Mouse (Mus musculus) CH12.LX (cell line): ENCODE measurements around the gene Pcgf6. TPM values are rescaled to one million over a fixed set of nuclear protein-coding genes. Genes with fewer than 3 reads are reported as not detected.

Experiments
- DNase-seq: peaks from one replicate; pipeline ENCODE4 v3.0.0-alpha.2; 2013; ENCODE audit errors: extremely low read depth
- H3K27ac ChIP-seq: 2 replicates; pipeline ENCODE4 v1.5.1; 2012; ENCODE audit warnings: low read depth, mild to moderate bottlenecking, control low read depth, moderate library complexity; ENCODE audit not compliant: insufficient read depth
- H3K27me3 ChIP-seq: replicated peaks from 2 replicates; pipeline ENCODE3; 2012; ENCODE audit warnings: inconsistent platforms
- H3K36me3 ChIP-seq, 2 experiments: replicated peaks in 1 of 2; 2 replicates each; pipeline versions ENCODE3 to v1.6.1; 2012; ENCODE audit warnings: inconsistent platforms in 1 of 2, low read length in 1 of 2, mild to moderate bottlenecking in 1 of 2, mixed read lengths in 1 of 2, moderate library complexity in 1 of 2; ENCODE audit not compliant: control insufficient read depth in 1 of 2, insufficient read depth in 1 of 2
- H3K4me1 ChIP-seq, 2 experiments: 2 replicates each; pipeline ENCODE4 v1.6.1; 2012; ENCODE audit warnings: inconsistent platforms in 1 of 2, moderate library complexity in 1 of 2; ENCODE audit not compliant: insufficient read depth in 2 of 2, control insufficient read depth in 1 of 2
- H3K4me2 ChIP-seq: 2 replicates; pipeline ENCODE4 v1.6.1; 2012; ENCODE audit warnings: low read depth, mild to moderate bottlenecking, control low read depth; ENCODE audit not compliant: poor library complexity, insufficient read depth, severe bottlenecking
- H3K4me3 ChIP-seq, 3 experiments: fragments of 150-350 bp in 1 of 3; sonication (generic) in 1 of 3; replicated peaks in 1 of 3; 2 replicates each; pipeline versions ENCODE3 to v1.5.1; 2011 to 2012; ENCODE audit warnings: low read depth in 2 of 3, low read length in 2 of 3, mild to moderate bottlenecking in 2 of 3, moderate library complexity in 2 of 3, control low read depth in 1 of 3, improper control_type of control experiment in 1 of 3, inconsistent platforms in 1 of 3, mixed read lengths in 1 of 3; ENCODE audit not compliant: poor library complexity in 1 of 3
- H3K79me2 ChIP-seq: replicated peaks from 2 replicates; pipeline ENCODE4 v1.6.1; 2012; ENCODE audit warnings: mild to moderate bottlenecking, moderate library complexity; ENCODE audit not compliant: control insufficient read depth, poor library complexity, insufficient read depth, severe bottlenecking; ENCODE audit errors: extremely low read depth
- H3K9ac ChIP-seq: 2 replicates; pipeline ENCODE4 v1.6.1; 2012; ENCODE audit warnings: low read depth, mild to moderate bottlenecking, control low read depth, moderate library complexity; ENCODE audit not compliant: insufficient read depth
- H3K9me3 ChIP-seq: replicated peaks from 2 replicates; pipeline ENCODE3; 2012; ENCODE audit warnings: low read length, inconsistent platforms, mixed read lengths
- BHLHE40 ChIP-seq: IDR thresholded peaks from 2 replicates; pipeline ENCODE4 v1.6.1; 2011; ENCODE audit warnings: mild to moderate bottlenecking, low read depth, low read length, improper control_type of control experiment
- CHD1 ChIP-seq: IDR thresholded peaks from 2 replicates; pipeline ENCODE4 v1.6.1; 2012; ENCODE audit warnings: low read depth, low read length, improper control_type of control experiment, inconsistent platforms
- CTCF ChIP-seq, 2 experiments: IDR thresholded peaks in 1 of 2; conservative IDR thresholded peaks in 1 of 2; 2 replicates each; pipeline ENCODE4 v1.5.1; 2011 to 2012; ENCODE audit warnings: low read depth in 2 of 2, low read length in 2 of 2, improper control_type of control experiment in 1 of 2, inconsistent platforms in 1 of 2, mild to moderate bottlenecking in 1 of 2, moderate library complexity in 1 of 2
- E2F4 ChIP-seq: IDR thresholded peaks from 2 replicates; pipeline ENCODE4 v1.6.1; 2011; ENCODE audit warnings: low read depth, low read length, improper control_type of control experiment; ENCODE audit not compliant: insufficient replicate concordance
- ELF1 ChIP-seq: IDR thresholded peaks from 2 replicates; pipeline ENCODE4 v1.6.1; 2014; ENCODE audit warnings: low read depth, mild to moderate bottlenecking, inconsistent platforms, low read length, improper control_type of control experiment
- EP300 ChIP-seq: IDR thresholded peaks from 2 replicates; pipeline ENCODE4 v1.6.1; 2011; ENCODE audit warnings: low read length, improper control_type of control experiment
- HCFC1 ChIP-seq: IDR thresholded peaks from 2 replicates; pipeline ENCODE4 v1.6.1; 2012; ENCODE audit warnings: low read depth, mild to moderate bottlenecking, inconsistent platforms, low read length, improper control_type of control experiment
- JUND ChIP-seq: conservative IDR thresholded peaks from 2 replicates; pipeline ENCODE4 v1.6.1; 2011; ENCODE audit warnings: low read depth, low read length, improper control_type of control experiment
- KAT2A ChIP-seq: IDR thresholded peaks from 2 replicates; pipeline ENCODE4 v1.6.1; 2012; ENCODE audit warnings: low read length, improper control_type of control experiment, inconsistent platforms; ENCODE audit not compliant: insufficient replicate concordance
- MAZ ChIP-seq: IDR thresholded peaks from 2 replicates; pipeline ENCODE4 v1.6.1; 2012; ENCODE audit warnings: low read depth, mild to moderate bottlenecking, inconsistent platforms, low read length, improper control_type of control experiment, moderate library complexity
- MEF2A ChIP-seq: IDR thresholded peaks from 2 replicates; pipeline ENCODE4 v1.6.1; 2014; ENCODE audit warnings: low read depth, mild to moderate bottlenecking, inconsistent platforms, low read length, improper control_type of control experiment, borderline replicate concordance
- MYC ChIP-seq: IDR thresholded peaks from 2 replicates; pipeline ENCODE4 v1.6.1; 2011; ENCODE audit warnings: low read depth, mild to moderate bottlenecking, improper control_type of control experiment, low read length
- NELFE ChIP-seq: IDR thresholded peaks from 2 replicates; pipeline ENCODE4 v1.6.1; 2011; ENCODE audit warnings: low read depth, low read length, improper control_type of control experiment
- PAX5 ChIP-seq: IDR thresholded peaks from 2 replicates; pipeline ENCODE4 v1.6.1; 2012; ENCODE audit warnings: low read length, inconsistent platforms, mixed read lengths
- POLR2A ChIP-seq: IDR thresholded peaks from 2 replicates; pipeline ENCODE4 v1.6.1; 2011; ENCODE audit warnings: low read depth, mild to moderate bottlenecking, improper control_type of control experiment, low read length
- RAD21 ChIP-seq: IDR thresholded peaks from 2 replicates; pipeline ENCODE4 v1.6.1; 2011; ENCODE audit warnings: low read depth, mild to moderate bottlenecking, low read length, improper control_type of control experiment, moderate library complexity
- SIN3A ChIP-seq: IDR thresholded peaks from 2 replicates; pipeline ENCODE4 v1.6.1; 2012; ENCODE audit warnings: low read length, improper control_type of control experiment, inconsistent platforms
- SMC3 ChIP-seq: IDR thresholded peaks from 2 replicates; pipeline ENCODE4 v1.6.1; 2011; ENCODE audit warnings: low read depth, low read length, improper control_type of control experiment
- TBP ChIP-seq: conservative IDR thresholded peaks from 2 replicates; pipeline ENCODE4 v1.6.1; 2011; ENCODE audit warnings: low read depth, low read length, improper control_type of control experiment
- ZC3H11A ChIP-seq: IDR thresholded peaks from 2 replicates; pipeline ENCODE4 v1.6.1; 2012; ENCODE audit warnings: low read depth, mild to moderate bottlenecking, inconsistent platforms, low read length, improper control_type of control experiment
- ZKSCAN1 ChIP-seq: IDR thresholded peaks from 2 replicates; pipeline ENCODE4 v1.6.1; 2012; ENCODE audit warnings: low read depth, inconsistent platforms, low read length, improper control_type of control experiment, borderline replicate concordance
- ZMIZ1 ChIP-seq: IDR thresholded peaks from 2 replicates; pipeline ENCODE4 v1.6.1; 2012; ENCODE audit warnings: low read depth, mild to moderate bottlenecking, inconsistent platforms, low read length, improper control_type of control experiment
- ZNF384 ChIP-seq: IDR thresholded peaks from 2 replicates; pipeline ENCODE4 v1.6.1; 2012; ENCODE audit warnings: low read depth, low read length, improper control_type of control experiment, inconsistent platforms
- dilution Hi-C: fragments of 300-500 bp; cut with MboI; formaldehyde crosslinking; loops from 2 replicates; pipeline ENCODE4 v1.14.3; 2020; ENCODE audit warnings: low sequenced_read_pairs; ENCODE audit not compliant: extremely low pct_unique_long_range_greater_than_20kb, extremely low pct_ligation_motif_present
- in situ Hi-C: fragments of 300-500 bp; cut with MboI; formaldehyde crosslinking; loops from 3 replicates; pipeline ENCODE4 v1.14.3; 2019; ENCODE audit warnings: low sequenced_read_pairs, low pct_ligation_motif_present, low pct_unique_long_range_greater_than_20kb, mixed read lengths
- polyA plus RNA-seq: library from polyadenylated mRNA; unstranded; fragments of >175 nt; gene quantifications from 2 replicates; pipeline ENCODE4 v1.2.1, GENCODE M21; 2012; ENCODE audit warnings: low read depth; ENCODE audit not compliant: insufficient read length
- total RNA-seq, 2 experiments: library from RNA; depleted of rRNA; stranded (reverse); fragments of 300-350 nt in 1 of 2; fragments of >200 nt in 1 of 2; gene quantifications; 2 replicates each; pipeline ENCODE4 v1.2.3; 2012 to 2014

Pcgf6 gene
- total and polyA plus RNA-seq, 3 experiments: 17.3 to 43.8 (median 39.7) TPM

DNA sequence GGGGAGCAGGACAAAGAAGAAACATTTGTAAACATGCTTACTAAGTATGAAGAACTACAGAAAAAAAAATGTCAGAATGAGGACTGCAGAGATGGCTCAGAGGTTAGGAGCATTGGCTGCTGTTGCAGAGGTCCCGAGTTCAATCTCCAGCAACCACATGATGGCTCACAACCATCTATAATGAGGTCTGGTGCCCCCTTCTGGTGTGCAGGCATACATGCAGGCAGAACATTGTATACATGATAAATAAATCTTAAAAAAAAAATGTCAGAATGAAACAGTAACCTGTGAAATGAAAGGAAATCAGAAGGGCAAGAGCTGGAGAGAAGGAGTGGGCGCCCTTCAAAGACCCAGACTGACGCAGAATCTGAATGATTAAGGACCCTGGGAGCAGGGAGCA, 15.2 kb upstream of the Pcgf6 start:
- H3K36me3 ChIP-seq: peaks cover 0 to 10% of the 10 kb centered on the region in 2 experiments
- TF ChIP-seq MAZ (no peak), ZNF384 (peak; percentile 3; the same call in 1 of the 2 replicates), CTCF (conservative IDR thresholded peaks at IDR 0.05 in 1 of 2, IDR thresholded peaks at IDR 0.05 in 1 of 2; ENCODE audit: low read depth in 2 of 2, low read length in 2 of 2) (peak; percentile 19 to 41; a peak in 3 of 4 replicates)
- TF ChIP-seq, all 38 proteins: peak for 2
- H3K79me2 ChIP-seq: peaks cover 10% of the 10 kb centered on the region
- no peak overlapping the region for H3K9ac ChIP-seq
- DNase-seq: no peak
- H3K27ac ChIP-seq: no peak overlapping the region
- H3K4me1 ChIP-seq: peaks cover 0 to 16% of the 10 kb centered on the region in 2 experiments; a peak in 2 of 4 replicates
- no peaks in the 10 kb centered on the region for H3K27me3 ChIP-seq
- no peaks in the 10 kb centered on the region for H3K9me3 ChIP-seq
- in situ Hi-C loops: no loop called here
- H3K4me2 ChIP-seq: no peak overlapping the region
- dilution Hi-C loops: no loop called here
- H3K4me3 ChIP-seq: no peak overlapping the region

- Histone ChIP-seq H3K4me3 (no peak overlapping the region), H3K36me3 (no peaks in the 10 kb centered on the region), H3K27me3 (no peaks in the 10 kb centered on the region), H3K27ac (no peak overlapping the region), H3K4me2 (no peak overlapping the region), H3K79me2 (no peaks in the 10 kb centered on the region), H3K9ac (no peak overlapping the region), H3K9me3 (no peaks in the 10 kb centered on the region), H3K4me1 (no peaks in the 10 kb centered on the region)
- no peak for DNase-seq
- TF ChIP-seq POLR2A: no peak
- TF ChIP-seq ELF1: no peak
- TF ChIP-seq SIN3A: no peak
- no peak for TF ChIP-seq JUND
- no peak for TF ChIP-seq KAT2A
- TF ChIP-seq CHD1: no peak
- in situ Hi-C loops: no loop called here
- dilution Hi-C loops: no loop called here
Observed at GRCm38 (mm10) chr19:47057684-47058083, 7.0 kb upstream of the Pcgf6 start.

GRCm38 (mm10) chr19:47053471-47053870, 2.8 kb upstream of the Pcgf6 start:
- H3K27me3 ChIP-seq: no peaks in the 10 kb centered on the region
- H3K79me2 ChIP-seq: peaks cover 11% of the 10 kb centered on the region
- H3K4me1 ChIP-seq: peaks cover 9 to 18% of the 10 kb centered on the region in 2 experiments
- in situ Hi-C loops (no loop called here), dilution Hi-C loops (no loop called here)
- H3K27ac ChIP-seq: no peak overlapping the region
- no peak overlapping the region for H3K4me2 ChIP-seq
- DNase-seq: no peak
- TF ChIP-seq MEF2A (no peak), E2F4 (no peak), PAX5 (no peak), ZC3H11A (no peak), NELFE (no peak), TBP (no peak), CHD1 (no peak), EP300 (no peak), SMC3 (no peak), ZMIZ1 (no peak), ELF1 (no peak), BHLHE40 (no peak), ZKSCAN1 (no peak), RAD21 (no peak), MAZ (no peak), MYC (no peak), HCFC1 (no peak)
- peaks cover under 1 to 4% of the 10 kb centered on the region in 2 experiments for H3K36me3 ChIP-seq
- H3K4me3 ChIP-seq: no peak overlapping the region
- H3K9me3 ChIP-seq: no peaks in the 10 kb centered on the region
- no peak overlapping the region for H3K9ac ChIP-seq
